Mouse (Mus musculus) heart, adult 2 months (tissue): Measurements from ENCODE around the gene Gm20696.

Experiments used
- CTCF ChIP-seq: fragments of 200-600 bp; IDR thresholded peaks from 2 replicates; pipeline ENCODE4 v1.8.1; 2022; ENCODE audit warnings: antibody characterized with exemption, mild to moderate bottlenecking, moderate library complexity
- EP300 ChIP-seq: fragments of 200-500 bp; IDR thresholded peaks from 2 replicates; pipeline ENCODE4 v1.6.1; 2011; ENCODE audit warnings: low read depth, low read length, control low read depth; ENCODE audit not compliant: insufficient read depth
- POLR2A ChIP-seq: fragments of 200-500 bp; IDR thresholded peaks from 2 replicates; pipeline ENCODE4 v1.6.1; 2011; ENCODE audit warnings: mild to moderate bottlenecking, low read depth, low read length, control low read depth; ENCODE audit not compliant: insufficient read depth

DNA sequence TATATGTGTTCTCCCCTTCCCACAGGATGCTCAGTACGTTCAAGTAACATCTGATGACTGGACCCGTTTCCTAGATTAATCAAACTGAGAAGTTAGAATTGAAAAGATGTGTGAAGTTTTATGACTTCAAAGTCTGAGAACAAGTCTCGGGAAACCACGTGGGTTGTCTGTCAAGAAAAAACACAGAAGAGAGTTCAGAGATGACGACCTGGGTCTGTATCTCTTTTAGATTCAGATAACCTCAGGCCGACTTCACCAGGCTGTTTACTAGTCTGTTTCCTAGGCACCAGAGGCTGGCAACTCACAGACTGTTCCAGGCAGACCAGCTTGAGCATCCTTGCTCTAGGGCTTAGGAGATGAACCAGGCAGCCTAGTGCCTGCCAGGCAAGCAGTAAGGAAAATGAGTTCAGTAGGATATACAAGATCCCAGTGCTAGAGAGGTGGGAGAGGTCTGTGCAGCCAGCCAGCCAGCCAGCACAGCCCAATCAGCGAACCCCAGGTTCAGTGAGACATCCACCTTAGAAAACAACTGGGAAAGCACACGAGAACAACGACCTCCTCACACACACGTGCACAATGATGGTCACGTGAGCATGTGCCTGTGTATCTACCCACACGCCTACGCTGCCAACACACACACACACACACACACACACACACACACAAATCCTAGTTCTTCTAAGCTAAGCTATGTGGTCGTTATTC lies 357.0 kb downstream of the Gm20696 start:
- TF ChIP-seq EP300 (no peak), CTCF (no peak), POLR2A (no peak)
